Mouse (Mus musculus) embryonic facial prominence, embryonic 11.5 days (tissue): ENCODE data around the gene Hist1h2bk. TPM values are rescaled to one million over a fixed set of nuclear protein-coding genes. Genes with fewer than 3 reads are reported as not detected.
A peak's percentile ranks its signal among the peaks of the same experiment; 100 is the strongest.

Experiments used
- ATAC-seq: fragments of 200-750 bp; cut with Nextera tagmentation; replicated peaks from 2 replicates; pipeline ENCODE4 v1.8.0; 2017; ENCODE audit warnings: low read depth; ENCODE audit not compliant: insufficient number of reproducible peaks, low FRiP score, low TSS enrichment
- DNase-seq: peaks from one replicate; pipeline ENCODE4 v3.0.0-alpha.2; 2015; ENCODE audit warnings: low spot score
- H3K27ac ChIP-seq: fragments of 300-500 bp; sonication (generic); replicated peaks from 2 replicates; pipeline ENCODE4 v1.5.1; 2014; ENCODE audit warnings: mild to moderate bottlenecking, low read depth, low read length, control low read depth
- H3K27me3 ChIP-seq: fragments of 300-500 bp; sonication (generic); 2 replicates; pipeline ENCODE4 v1.6.1; 2014; ENCODE audit warnings: mild to moderate bottlenecking, low read length, moderate library complexity, mixed read lengths; ENCODE audit not compliant: control insufficient read depth, insufficient read depth
- H3K36me3 ChIP-seq: fragments of 300-500 bp; sonication (generic); replicated peaks from 2 replicates; pipeline ENCODE4 v1.6.1; 2014; ENCODE audit warnings: low read depth, mild to moderate bottlenecking, low read length, moderate library complexity, mixed read lengths; ENCODE audit not compliant: control insufficient read depth, insufficient read depth
- H3K4me1 ChIP-seq: fragments of 300-500 bp; sonication (generic); 2 replicates; pipeline ENCODE4 v1.6.1; 2014; ENCODE audit warnings: low read length, mixed read lengths; ENCODE audit not compliant: control insufficient read depth, insufficient read depth
- H3K4me2 ChIP-seq: fragments of 300-500 bp; sonication (generic); 2 replicates; pipeline ENCODE4 v1.6.1; 2014; ENCODE audit warnings: low read depth, mild to moderate bottlenecking, control low read depth, low read length, moderate library complexity
- H3K4me3 ChIP-seq: fragments of 300-500 bp; sonication (generic); 2 replicates; pipeline ENCODE4 v1.5.1; 2014; ENCODE audit warnings: low read depth, low read length, control low read depth
- H3K9ac ChIP-seq: fragments of 300-500 bp; sonication (generic); replicated peaks from 2 replicates; pipeline ENCODE4 v1.6.1; 2014; ENCODE audit warnings: mild to moderate bottlenecking, control low read depth, low read length
- H3K9me3 ChIP-seq: fragments of 300-500 bp; sonication (generic); replicated peaks from 2 replicates; pipeline ENCODE4 v1.6.1; 2016; ENCODE audit warnings: mild to moderate bottlenecking, low read length, inconsistent platforms, mixed read lengths; ENCODE audit not compliant: control insufficient read depth
- WGBS: fragments of 180-500 bp; shearing (Covaris S2); extraction: QIAGEN DNeasy Blood & Tissue Kit; methylation state at CpG from one replicate; pipeline ENCODE4 v1.1.7; 2014; 5-methylcytosine and 5-hydroxymethylcytosine counted together
- polyA plus RNA-seq: library from polyadenylated mRNA; unstranded; fragments of >200 nt; fragmentation: Nextera tagmentation; extraction: Ambion mirVana; gene quantifications from 2 replicates; pipeline ENCODE4 v1.2.1, GENCODE M21; 2014

The Hist1h2bk gene
- polyA plus RNA-seq, 1 experiment from 2014 or later = 15.9 TPM

DNA sequence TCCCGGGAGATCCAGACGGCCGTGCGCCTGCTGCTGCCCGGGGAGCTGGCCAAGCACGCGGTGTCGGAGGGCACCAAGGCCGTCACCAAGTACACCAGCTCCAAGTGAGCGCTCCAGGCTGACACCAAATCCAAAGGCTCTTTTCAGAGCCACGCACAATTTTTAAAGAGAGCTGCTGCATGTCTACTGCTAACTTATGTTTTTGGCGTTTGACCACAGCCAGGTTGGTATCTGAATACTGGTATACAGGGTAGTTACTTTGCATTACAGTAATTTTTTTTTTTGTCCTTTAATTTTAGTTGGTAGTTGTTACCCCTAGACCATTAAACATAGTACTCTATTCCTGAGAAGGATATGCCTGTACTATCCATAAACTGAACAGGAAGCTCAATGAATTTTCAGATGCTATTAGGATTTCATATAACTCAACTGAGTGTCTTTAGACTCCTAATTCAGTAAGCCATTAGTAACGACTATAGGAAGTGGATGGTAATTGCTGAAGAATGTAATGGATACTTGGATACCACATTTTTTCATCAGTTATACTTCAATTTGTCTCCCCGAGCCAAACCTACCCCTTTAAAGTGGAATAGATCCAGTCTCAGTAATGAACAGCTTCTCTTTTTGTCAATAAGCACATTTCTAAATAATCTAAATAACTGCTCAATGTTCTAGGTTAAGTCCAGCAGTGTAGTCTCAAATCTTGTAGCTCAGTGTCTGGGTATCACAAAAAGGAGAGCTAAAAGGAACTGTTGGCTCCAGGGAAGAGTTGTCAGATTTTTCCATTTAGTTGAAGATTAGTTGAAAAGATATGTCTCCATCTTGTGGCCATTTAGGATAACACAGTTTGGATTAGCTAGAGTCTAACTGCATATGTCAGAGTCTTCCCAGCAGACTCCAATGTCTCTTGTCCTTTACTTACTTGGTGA is 8.1 kb downstream of the Hist1h2bk start:
- Histone ChIP-seq H3K9me3 (no peaks in the 10 kb centered on the region), H3K27me3 (no peaks in the 10 kb centered on the region)
- DNase-seq = peak; percentile 90

DNA sequence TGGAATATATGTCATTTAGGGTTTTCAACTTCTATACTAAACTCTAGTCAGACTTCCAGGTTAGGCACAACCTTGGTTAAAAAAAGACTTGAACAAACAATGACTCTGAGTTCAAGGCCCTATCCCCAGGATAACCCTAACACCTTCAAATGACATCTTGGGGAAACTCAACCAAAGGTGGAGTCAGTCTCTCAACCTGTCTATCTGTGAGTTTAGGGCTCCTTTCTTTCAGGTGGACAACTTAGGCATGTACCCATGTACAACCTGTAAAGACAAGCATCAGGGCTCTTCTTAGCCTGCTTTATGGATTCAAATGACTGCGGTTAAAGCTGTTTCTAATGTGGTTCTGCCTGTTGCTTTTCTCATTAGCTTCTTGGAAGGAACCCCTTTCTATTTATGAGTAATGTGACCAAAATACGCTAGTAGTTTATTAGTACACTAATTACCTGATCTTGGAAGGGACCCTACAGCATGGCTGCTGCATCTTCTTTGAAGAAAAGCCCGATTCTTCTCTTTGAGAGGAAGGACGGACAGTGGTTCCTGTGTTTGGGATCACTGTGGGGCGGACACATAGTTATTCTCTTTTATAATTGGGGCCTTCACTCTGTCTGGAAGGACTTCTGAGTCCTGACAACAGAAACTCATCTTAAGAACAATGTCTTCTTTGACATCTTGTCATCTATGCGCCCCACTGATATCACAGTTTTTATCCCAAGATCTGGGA is 8.9 kb downstream of the Hist1h2bk start:
- DNase-seq = no peak
- no peaks in the 10 kb centered on the region for H3K27me3 ChIP-seq
- no peak overlapping the region; the same call in 1 of the 2 replicates for H3K27ac ChIP-seq
- no peak overlapping the region for H3K4me3 ChIP-seq
- H3K36me3 ChIP-seq = no peaks in the 10 kb centered on the region
- no peaks in the 10 kb centered on the region for H3K9me3 ChIP-seq
- no peak for ATAC-seq
- WGBS = 84% methylated on average over 6 of the region's 6 CpGs
- no peak overlapping the region for H3K4me2 ChIP-seq
- no peak overlapping the region for H3K9ac ChIP-seq
- no peaks in the 10 kb centered on the region for H3K4me1 ChIP-seq

More for the DNA sequence above, 8.1 kb downstream of the Hist1h2bk start:
- no peaks in the 10 kb centered on the region for H3K4me1 ChIP-seq
- H3K4me2 ChIP-seq = peak overlapping the region; percentile 46
- peak; percentile 12; the same call in 1 of the 2 replicates for ATAC-seq
- peak overlapping the region; percentile 84 for H3K27ac ChIP-seq
- peak overlapping the region; percentile 36 for H3K4me3 ChIP-seq
- peak overlapping the region; percentile 50 for H3K9ac ChIP-seq
- WGBS = 1% methylated on average over 10 of the region's 14 CpGs
- no peaks in the 10 kb centered on the region for H3K36me3 ChIP-seq

DNA sequence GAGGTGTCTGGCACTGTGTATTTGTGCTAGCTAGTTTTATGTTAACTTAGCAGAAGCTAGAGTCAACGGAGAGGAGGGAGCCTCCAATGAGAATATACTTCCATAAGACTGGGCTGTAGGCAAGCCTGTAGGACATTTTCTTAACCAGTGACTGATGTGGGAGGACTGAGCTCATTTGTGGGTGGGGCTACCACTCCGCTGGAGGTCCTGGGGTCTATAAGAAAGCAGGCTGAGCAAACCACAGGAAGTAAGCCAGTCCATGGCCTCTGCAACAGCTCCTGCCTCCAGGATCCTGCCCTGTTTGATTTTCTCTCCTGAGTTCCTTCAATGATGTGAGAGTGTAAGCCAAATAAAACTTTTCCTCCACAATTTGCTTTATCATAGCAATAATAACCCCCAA is 9.6 kb downstream of the Hist1h2bk start:
- no peaks in the 10 kb centered on the region for H3K27me3 ChIP-seq
- H3K9me3 ChIP-seq = no peaks in the 10 kb centered on the region
- no peaks in the 10 kb centered on the region for H3K4me1 ChIP-seq
- no peak overlapping the region for H3K4me2 ChIP-seq
- ATAC-seq (no peak), DNase-seq (no peak)
- H3K9ac ChIP-seq = no peak overlapping the region
- WGBS = 53% methylated on average over 2 of the region's 2 CpGs
- no peak overlapping the region for H3K4me3 ChIP-seq
- no peak overlapping the region for H3K27ac ChIP-seq
- H3K36me3 ChIP-seq = no peaks in the 10 kb centered on the region

DNA sequence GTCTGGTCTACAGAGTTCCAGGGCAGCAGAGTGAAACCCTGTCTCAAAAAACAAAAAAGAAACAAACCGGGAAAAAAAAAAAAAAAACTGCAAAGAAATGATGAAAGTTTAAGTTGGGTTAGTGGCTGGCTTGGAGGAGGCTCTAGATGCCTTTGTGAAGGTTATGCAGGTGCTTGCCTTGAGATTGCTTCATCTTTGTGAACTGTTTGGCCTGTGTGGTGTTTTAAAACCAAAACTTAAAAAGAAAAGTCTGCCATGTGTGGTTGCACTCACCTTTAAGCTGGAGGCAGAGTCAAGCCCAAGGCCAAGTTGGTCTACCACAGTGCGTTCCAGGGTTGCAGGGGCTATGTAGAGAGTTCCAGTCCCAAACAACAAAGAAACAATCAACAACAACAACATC is 13.4 kb downstream of the Hist1h2bk start:
- Histone ChIP-seq H3K9ac (no peak overlapping the region), H3K4me3 (no peak overlapping the region), H3K36me3 (no peaks in the 10 kb centered on the region), H3K4me1 (no peaks in the 10 kb centered on the region), H3K4me2 (no peak overlapping the region), H3K27ac (no peak overlapping the region), H3K27me3 (no peaks in the 10 kb centered on the region), H3K9me3 (no peaks in the 10 kb centered on the region)
- ATAC-seq (no peak), DNase-seq (no peak)
- WGBS = 79% methylated on average over 2 of the region's 2 CpGs

DNA sequence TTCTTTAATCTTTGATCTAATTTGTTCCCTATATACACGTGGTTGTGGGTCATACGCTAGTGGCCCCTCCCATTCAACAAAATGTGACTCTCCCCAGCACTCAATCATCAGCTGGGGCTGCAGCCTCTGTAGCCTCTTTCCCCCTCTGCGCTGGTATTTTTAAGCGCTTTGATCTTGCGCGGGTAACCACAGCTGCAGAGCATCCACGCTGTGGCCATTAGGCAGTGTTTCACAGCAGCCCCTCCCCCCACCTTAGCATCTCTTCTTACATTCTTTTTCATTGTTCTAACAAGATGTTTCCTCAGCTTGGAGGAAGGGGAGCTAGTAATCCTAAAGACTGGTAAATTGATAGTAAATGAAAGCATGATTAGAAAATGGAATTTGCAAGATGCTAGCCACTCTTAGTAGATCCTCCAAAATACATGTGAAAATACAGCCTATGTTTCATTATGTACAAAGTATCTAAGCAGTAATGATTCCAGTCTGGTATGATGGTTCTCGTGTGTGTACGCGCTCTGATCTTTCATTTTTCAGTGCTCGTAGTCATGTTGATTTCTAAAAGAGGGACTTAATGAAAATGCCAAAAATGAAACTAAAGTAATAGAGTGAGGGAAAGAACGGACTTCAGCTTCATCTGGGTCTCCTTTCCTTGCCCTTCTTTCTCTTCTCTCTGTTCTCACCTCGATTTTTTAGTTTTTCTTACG is 14.2 kb downstream of the Hist1h2bk start:
- ATAC-seq (peak; percentile 64), DNase-seq (peak; percentile 89)
- Histone ChIP-seq H3K4me2 (peak overlapping the region; percentile 43), H3K36me3 (no peaks in the 10 kb centered on the region), H3K4me3 (peak overlapping the region; percentile 42), H3K4me1 (no peaks in the 10 kb centered on the region), H3K27me3 (no peaks in the 10 kb centered on the region), H3K9ac (no peak overlapping the region), H3K27ac (peak overlapping the region; percentile 37; the same call in 1 of the 2 replicates), H3K9me3 (no peaks in the 10 kb centered on the region)
- WGBS = 1% methylated on average over 14 of the region's 14 CpGs

DNA sequence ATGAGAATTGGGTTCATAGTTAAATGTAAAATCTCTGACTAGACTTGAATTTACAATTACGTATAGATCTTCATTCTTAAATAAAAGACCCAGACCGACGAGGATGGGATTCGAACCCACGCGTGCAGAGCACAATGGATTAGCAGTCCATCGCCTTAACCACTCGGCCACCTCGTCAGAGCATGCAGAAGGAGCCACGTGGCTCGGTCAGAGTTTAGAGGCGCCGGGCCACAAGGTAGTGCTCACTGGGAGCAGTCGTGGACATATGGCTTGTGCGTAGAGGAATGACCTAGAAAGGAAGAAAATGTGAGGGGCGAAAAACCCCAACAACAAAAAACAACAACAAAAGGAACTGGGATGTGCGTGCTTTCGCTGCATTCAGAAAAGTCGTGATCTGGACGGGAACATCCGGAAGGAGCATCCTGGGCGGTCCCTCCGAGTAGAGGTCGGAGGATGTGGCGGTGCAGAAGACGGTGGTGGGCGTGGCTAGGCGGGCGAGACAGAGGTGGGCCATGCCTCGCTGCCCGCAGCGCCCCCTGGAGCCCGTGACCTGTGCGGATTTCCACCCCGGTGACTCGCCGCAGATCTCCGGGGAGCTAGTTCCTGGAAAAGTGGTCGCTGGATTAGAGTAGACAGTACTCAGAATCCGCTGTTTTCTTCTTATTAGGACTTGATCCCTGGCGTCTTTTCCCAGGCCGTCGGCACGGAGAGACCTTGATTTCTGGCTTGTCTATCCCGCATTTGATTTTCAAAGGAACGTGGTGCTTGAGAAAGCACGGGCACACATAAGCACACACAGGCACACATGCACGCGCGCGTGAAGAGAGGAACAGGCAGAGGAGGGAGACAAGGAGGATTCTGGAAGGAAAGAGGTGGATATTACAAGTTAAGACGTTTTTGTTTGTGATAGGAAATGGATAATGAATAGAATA is 15.2 kb downstream of the Hist1h2bk start:
- Histone ChIP-seq H3K27me3 (no peaks in the 10 kb centered on the region), H3K9me3 (no peaks in the 10 kb centered on the region), H3K4me3 (peak overlapping the region; percentile 42), H3K36me3 (no peaks in the 10 kb centered on the region), H3K4me1 (no peaks in the 10 kb centered on the region), H3K4me2 (peak overlapping the region; percentile 43), H3K27ac (peak overlapping the region; percentile 59; the same call in 1 of the 2 replicates), H3K9ac (peak overlapping the region; percentile 60)
- DNase-seq (peak; percentile 96), ATAC-seq (peak; percentile 93)
- WGBS = under 1% methylated on average over 52 of the region's 52 CpGs

DNA sequence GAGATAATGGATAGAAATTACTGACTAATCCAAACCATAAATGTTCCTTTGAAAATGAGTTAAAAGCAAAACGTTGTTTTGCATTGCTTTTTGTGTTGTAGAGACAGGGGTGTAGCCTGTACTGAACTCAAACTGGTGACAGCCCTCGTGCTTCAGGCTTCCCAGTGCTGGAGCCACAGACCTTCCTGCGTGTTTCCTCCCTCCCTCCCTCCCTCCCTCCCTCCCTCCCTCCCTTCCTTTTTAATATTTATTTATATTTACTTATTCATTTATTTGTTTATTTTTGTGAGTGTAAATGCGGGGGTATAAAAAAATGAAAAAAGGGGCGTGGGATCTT is 15.8 kb downstream of the Hist1h2bk start:
- Histone ChIP-seq H3K36me3 (no peaks in the 10 kb centered on the region), H3K9me3 (no peaks in the 10 kb centered on the region), H3K27me3 (no peaks in the 10 kb centered on the region), H3K27ac (peak overlapping the region; percentile 59; the same call in 1 of the 2 replicates), H3K9ac (peak overlapping the region; percentile 60), H3K4me2 (peak overlapping the region; percentile 43), H3K4me1 (no peaks in the 10 kb centered on the region), H3K4me3 (peak overlapping the region; percentile 42)
- DNase-seq (no peak), ATAC-seq (no peak)
- WGBS = 14% methylated on average over 5 of the region's 5 CpGs
